Mouse (Mus musculus): ENCODE data around the gene Myo6.

GRCm38 (mm10) chr9:80208681-80209080, 43.9 kb downstream of the Myo6 start:
- TF ChIP-seq POLR2A (IDR thresholded peaks at IDR 0.05; ENCODE audit: borderline replicate concordance, extremely low read depth, low read depth, low read length) = no peak
- TF ChIP-seq CTCF (IDR thresholded peaks at IDR 0.05; ENCODE audit: insufficient read depth, low read length) = no peak

Measured in lung, adult 2 months (tissue).